In genomic region chr9:65087490-65087889, GRCm38 (mm10) we compare ENCODE assay signal across 10 mouse cellular contexts. TPM values are rescaled to one million over a fixed set of nuclear protein-coding genes. Genes with fewer than 3 reads are reported as not detected.
A peak's percentile ranks its signal among the peaks of the same experiment; 100 is the strongest.
DNase-seq lines count a peak whose midpoint lies in the region; ATAC-seq lines count a peak whose summit lies in the region.
"Had no signal": no experiment of that assay in that cellular context is flagged by ENCODE, and none has a peak within 500 bp of the region (broad histone marks: within the 10 kb centered on the region; RNA-seq: fewer than 3 reads in every experiment).

No protein-coding gene starts in this region.

- DNase-seq in gastrocnemius, postnatal 10 days: peak; percentile 39
- no peak for DNase-seq in gastrocnemius, postnatal 36 days
- DNase-seq in CD8-positive naive resting alpha-beta T cell, adult 2 months (ENCODE audit: low read depth in 2 of 2, low spot score in 2 of 2): peak; percentile 8 to 35
- no peak for DNase-seq in left cerebral cortex, postnatal 25 days (ENCODE audit: low spot score in 2 of 2)
- no peak for DNase-seq in adrenal gland, postnatal 14 days
- DNase-seq: right cerebral cortex, postnatal 14 days had no signal

- intact Hi-C loops in gastrocnemius, postnatal 36 days (cut with DNase I): no loop called here
- intact Hi-C loops in left cerebral cortex, postnatal 25 days (cut with DNase I): no loop called here

- H3K9me3 ChIP-seq in megakaryocyte, embryonic 14.5 days: no peaks in the 10 kb centered on the region
- H3K9me3 ChIP-seq: embryonic facial prominence, embryonic 13.5 days had no signal

- H3K36me3 ChIP-seq in megakaryocyte, embryonic 14.5 days (replicated peaks; ENCODE audit: low read length): peaks cover 23% of the 10 kb centered on the region

- peak overlapping the region; percentile 50 for H3K4me3 ChIP-seq in megakaryocyte, embryonic 14.5 days (replicated peaks)
- H3K4me3 ChIP-seq: embryonic facial prominence, embryonic 13.5 days had no signal

- H3K4me1 ChIP-seq in megakaryocyte, embryonic 14.5 days: peaks cover 19% of the 10 kb centered on the region

- peaks cover 13% of the 10 kb centered on the region for H3K27me3 ChIP-seq in megakaryocyte, embryonic 14.5 days (replicated peaks)
- H3K27me3 ChIP-seq: embryonic facial prominence, embryonic 13.5 days had no signal

- no peak for ATAC-seq in megakaryocyte, adult 5-6 weeks (ENCODE audit: poor library complexity, severe bottlenecking)
- ATAC-seq in inflammation-experienced regulatory T-cells, adult 6 months: peak; percentile 60

RNA-seq across cellular contexts. Expression of gene Igdcc4, which starts 13.8 kb away (rescaled TPM):
- 10 to 100 TPM; 60.4 to 79.2 TPM for total RNA-seq in gastrocnemius, postnatal 10 days (2021)
- 10 to 100 TPM; 24.4 to 26.6 TPM for total RNA-seq in gastrocnemius, postnatal 36 days (2021)
- 0.08 TPM in 1 of 2 replicates, not detected in the other for polyA plus RNA-seq in megakaryocyte, embryonic 14.5 days (2012; ENCODE audit: insufficient read depth, low replicate concordance)
- 0.05 and 0.09 TPM in 2 replicates for total RNA-seq in megakaryocyte, adult 5-6 weeks (2015)
- not detected in 2 replicates for total RNA-seq in megakaryocyte, adult 5-6 weeks (2017)
- polyA plus RNA-seq in inflammation-experienced regulatory T-cells, adult 6 months (2017; shearing (Covaris generic)): under 1 TPM in 2 of 3 experiments, not detected in 1; 0.24 to 0.28 TPM
- 10 to 100 TPM; 23.4 to 24.5 TPM for total RNA-seq in left cerebral cortex, postnatal 25 days (2021)
- total RNA-seq in adrenal gland, postnatal 14 days (2021): 18.3 and 23.2 TPM in 2 replicates

RNA-seq across cellular contexts. Expression of gene Igdcc3, which starts 53.5 kb away (rescaled TPM):
- total RNA-seq in gastrocnemius, postnatal 10 days (2021): under 1 TPM; 0.59 to 0.65 TPM
- under 1 TPM; 0.10 to 0.26 TPM for total RNA-seq in gastrocnemius, postnatal 36 days (2021)
- not detected in 2 replicates for polyA plus RNA-seq in megakaryocyte, embryonic 14.5 days (2012; ENCODE audit: insufficient read depth, low replicate concordance)
- total RNA-seq in megakaryocyte, adult 5-6 weeks (2015): not detected in 2 replicates
- total RNA-seq in megakaryocyte, adult 5-6 weeks (2017): not detected in 2 replicates
- not detected for polyA plus RNA-seq in inflammation-experienced regulatory T-cells, adult 6 months (2017; shearing (Covaris generic))
- 1 to 10 TPM; 1.5 to 2.2 TPM for total RNA-seq in left cerebral cortex, postnatal 25 days (2021)
- total RNA-seq in adrenal gland, postnatal 14 days (2021): 1.2 and 1.4 TPM in 2 replicates

RNA-seq across cellular contexts. Expression of gene Dpp8, which starts 55.3 kb away (rescaled TPM):
- total RNA-seq in gastrocnemius, postnatal 10 days (2021): 100 to 1,000 TPM; 103 to 116 TPM
- total RNA-seq in gastrocnemius, postnatal 36 days (2021): 100 to 1,000 TPM in 1 of 2 experiments, 10 to 100 TPM in 1; 98.7 to 117 TPM
- 0.41 and 2.4 TPM in 2 replicates for polyA plus RNA-seq in megakaryocyte, embryonic 14.5 days (2012; ENCODE audit: insufficient read depth, low replicate concordance)
- 61.6 and 75.7 TPM in 2 replicates for total RNA-seq in megakaryocyte, adult 5-6 weeks (2015)
- total RNA-seq in megakaryocyte, adult 5-6 weeks (2017): 93.8 and 113 TPM in 2 replicates
- polyA plus RNA-seq in inflammation-experienced regulatory T-cells, adult 6 months (2017; shearing (Covaris generic)): 10 to 100 TPM; 18.2 to 26.5 (median 25.0) TPM
- 100 to 1,000 TPM; 154 to 160 TPM for total RNA-seq in left cerebral cortex, postnatal 25 days (2021)
- 86.9 and 89.5 TPM in 2 replicates for total RNA-seq in adrenal gland, postnatal 14 days (2021)

Comparison
In these comparisons a context has a peak if more than half of its experiments do, and no peak if none do; other contexts are left out.
1. DNase-seq: peak in gastrocnemius, postnatal 10 days (single experiment) and CD8-positive naive resting alpha-beta T cell, adult 2 months (2 of 2); none in gastrocnemius, postnatal 36 days (0 of 2), left cerebral cortex, postnatal 25 days (0 of 2) and adrenal gland, postnatal 14 days (single experiment).
2. RNA of gene Igdcc4, which starts 13.8 kb away (total RNA-seq): 60.4 to 79.2 TPM in gastrocnemius, postnatal 10 days, 24.4 to 26.6 TPM in gastrocnemius, postnatal 36 days, 23.4 to 24.5 TPM in left cerebral cortex, postnatal 25 days and 18.3 to 23.2 TPM in adrenal gland, postnatal 14 days; 0.05 to 0.09 TPM in megakaryocyte, adult 5-6 weeks; every median in the first group is over 10 times any median in the second.